Mouse (Mus musculus): Measurements from ENCODE around the gene Calcoco1. TPM values are rescaled to one million over a fixed set of nuclear protein-coding genes. Genes with fewer than 3 reads are reported as not detected.

Gene Calcoco1
- total RNA-seq, 2 experiments from 2014 or later = 67.7 to 70.2 TPM

GRCm38 (mm10) chr15:102733759-102734531, 12.0 kb upstream of the Calcoco1 start:
- intact Hi-C loops (cut with DNase I) = no loop called here
- DNase-seq = no peak
- H3K27ac ChIP-seq = no peak overlapping the region
- no peak overlapping the region for H3K4me3 ChIP-seq
- TF ChIP-seq CTCF (IDR thresholded peaks at IDR 0.05) = no peak

- no peak for TF ChIP-seq CTCF (IDR thresholded peaks at IDR 0.05)
- intact Hi-C loops (cut with DNase I) = no loop called here
- Histone ChIP-seq H3K27ac (no peak overlapping the region), H3K4me3 (no peak overlapping the region)
- peak; percentile 48 for DNase-seq
These were observed 11.3 kb upstream of the Calcoco1 start for GRCm38 (mm10) chr15:102733233-102733632.

- no peak for TF ChIP-seq CTCF (IDR thresholded peaks at IDR 0.05)
- intact Hi-C loops (cut with DNase I) = no loop called here
- no peak for DNase-seq
- H3K27ac ChIP-seq = no peak overlapping the region
- H3K4me3 ChIP-seq = no peak overlapping the region
These were observed 10.4 kb upstream of the Calcoco1 start for GRCm38 (mm10) chr15:102732406-102732805.

GRCm38 (mm10) chr15:102727951-102728350, 6.0 kb upstream of the Calcoco1 start:
- no peak overlapping the region for H3K27ac ChIP-seq
- intact Hi-C loops (cut with DNase I) = no loop called here
- TF ChIP-seq CTCF (IDR thresholded peaks at IDR 0.05) = no peak
- DNase-seq = no peak
- H3K4me3 ChIP-seq = no peak overlapping the region

- no peak for DNase-seq
- Histone ChIP-seq H3K27ac (no peak overlapping the region), H3K4me3 (no peak overlapping the region)
- intact Hi-C loops (cut with DNase I) = no loop called here
- no peak for TF ChIP-seq CTCF (IDR thresholded peaks at IDR 0.05)
These were observed 1.6 kb upstream of the Calcoco1 start for GRCm38 (mm10) chr15:102723358-102724135.

- Histone ChIP-seq H3K4me3 (peak overlapping the region; percentile 75), H3K27ac (peak overlapping the region; percentile 87)
- TF ChIP-seq CTCF (IDR thresholded peaks at IDR 0.05) = no peak
- intact Hi-C loops (cut with DNase I) = no loop called here
- DNase-seq = no peak
These were observed 538 bp upstream of the Calcoco1 start for GRCm38 (mm10) chr15:102722500-102722931.

GRCm38 (mm10) chr15:102721016-102721898, 721 bp downstream of the Calcoco1 start:
- DNase-seq = no peak
- no peak for TF ChIP-seq CTCF (IDR thresholded peaks at IDR 0.05)
- intact Hi-C loops (cut with DNase I) = no loop called here
- Histone ChIP-seq H3K4me3 (peak overlapping the region; percentile 75), H3K27ac (peak overlapping the region; percentile 94)

- peak overlapping the region; percentile 17; the same call in 1 of the 2 replicates for H3K4me3 ChIP-seq
- TF ChIP-seq CTCF (IDR thresholded peaks at IDR 0.05) = no peak
- peak; percentile 87 for DNase-seq
- intact Hi-C loops (cut with DNase I) = no loop called here
- peak overlapping the region; percentile 66 for H3K27ac ChIP-seq
These were observed 5.8 kb downstream of the Calcoco1 start for GRCm38 (mm10) chr15:102716132-102716531.

GRCm38 (mm10) chr15:102707736-102708269, 14.2 kb downstream of the Calcoco1 start:
- no peak for TF ChIP-seq CTCF (IDR thresholded peaks at IDR 0.05)
- DNase-seq = no peak
- Histone ChIP-seq H3K27ac (no peak overlapping the region), H3K4me3 (no peak overlapping the region)
- intact Hi-C loops (cut with DNase I) = no loop called here

- TF ChIP-seq CTCF (IDR thresholded peaks at IDR 0.05) = no peak
- intact Hi-C loops (cut with DNase I) = no loop called here
These were observed 16.0 kb downstream of the Calcoco1 start for GRCm38 (mm10) chr15:102705923-102706503.

GRCm38 (mm10) chr15:102705226-102705894, 16.6 kb downstream of the Calcoco1 start:
- Histone ChIP-seq H3K27ac (no peak overlapping the region), H3K4me3 (no peak overlapping the region)
- TF ChIP-seq CTCF (IDR thresholded peaks at IDR 0.05) = no peak
- intact Hi-C loops (cut with DNase I) = no loop called here
- DNase-seq = no peak

More at GRCm38 (mm10) chr15:102705923-102706503, 16.0 kb downstream of the Calcoco1 start:
- Histone ChIP-seq H3K4me3 (no peak overlapping the region), H3K27ac (no peak overlapping the region)
- no peak for DNase-seq
